Mouse (Mus musculus) midbrain, postnatal 0 days (tissue): ENCODE results near the gene Ermap. TPM values are rescaled to one million over a fixed set of nuclear protein-coding genes. Genes with fewer than 3 reads are reported as not detected.

Experiments used
- ATAC-seq: fragments of 200-750 bp; cut with Nextera tagmentation; 2 replicates; pipeline ENCODE4 v1.8.0; 2017; ENCODE audit warnings: moderate number of reproducible peaks, mild to moderate bottlenecking, moderate TSS enrichment, moderate library complexity; ENCODE audit not compliant: low FRiP score
- DNase-seq: peaks from one replicate; pipeline ENCODE4 v3.0.0-alpha.2; 2015; ENCODE audit warnings: low spot score
- H3K27ac ChIP-seq: fragments of 300-500 bp; sonication (generic); 2 replicates; pipeline ENCODE4 v1.5.1; 2014; ENCODE audit warnings: low read depth, mild to moderate bottlenecking, low read length, mixed read lengths
- H3K27me3 ChIP-seq: fragments of 300-500 bp; sonication (generic); 2 replicates; pipeline ENCODE4 v1.6.1; 2014; ENCODE audit warnings: low read length, control low read depth, mixed read lengths; ENCODE audit not compliant: insufficient read depth
- H3K36me3 ChIP-seq: fragments of 300-500 bp; sonication (generic); 2 replicates; pipeline ENCODE4 v1.6.1; 2014; ENCODE audit warnings: low read length, control low read depth, mixed read lengths; ENCODE audit not compliant: insufficient read depth
- H3K4me1 ChIP-seq: fragments of 300-500 bp; sonication (generic); 2 replicates; pipeline ENCODE4 v1.6.1; 2014; ENCODE audit warnings: mild to moderate bottlenecking, control low read depth, antibody characterized with exemption, low read length, mixed read lengths; ENCODE audit not compliant: insufficient read depth
- H3K4me2 ChIP-seq: fragments of 300-500 bp; sonication (generic); 2 replicates; pipeline ENCODE4 v1.6.1; 2014; ENCODE audit warnings: low read depth, mild to moderate bottlenecking, low read length, mixed read lengths; ENCODE audit not compliant: poor library complexity, severe bottlenecking
- H3K4me3 ChIP-seq: fragments of 300-500 bp; sonication (generic); 2 replicates; pipeline ENCODE4 v1.5.1; 2014; ENCODE audit warnings: low read depth, mild to moderate bottlenecking, low read length, moderate library complexity
- H3K9ac ChIP-seq: fragments of 300-500 bp; sonication (generic); replicated peaks from 2 replicates; pipeline ENCODE4 v1.6.1; 2014; ENCODE audit warnings: mild to moderate bottlenecking, low read length, moderate library complexity, mixed read lengths; ENCODE audit not compliant: poor library complexity, severe bottlenecking
- H3K9me3 ChIP-seq: fragments of 300-500 bp; sonication (generic); 2 replicates; pipeline ENCODE4 v1.6.1; 2016; ENCODE audit warnings: low read length, control low read depth
- CTCF ChIP-seq: IDR thresholded peaks from 2 replicates; pipeline ENCODE4 v1.5.1; 2016; ENCODE audit warnings: antibody characterized with exemption, mild to moderate bottlenecking
- WGBS: fragments of 180-500 bp; shearing (Covaris S2); extraction: QIAGEN DNeasy Blood & Tissue Kit; methylation state at CpG from one replicate; pipeline ENCODE4 v1.1.7; 2014; 5-methylcytosine and 5-hydroxymethylcytosine counted together
- polyA plus RNA-seq: library from polyadenylated mRNA; unstranded; fragments of >200 nt; fragmentation: Nextera tagmentation; extraction: Ambion mirVana; gene quantifications from 2 replicates; pipeline ENCODE4 v1.2.1, GENCODE M21; 2015
- total RNA-seq: library from RNA; depleted of rRNA; stranded (reverse); fragments of >200 nt; gene quantifications from 2 replicates; pipeline ENCODE4 v1.2.3, GENCODE M21; 2014

Ermap gene
- total and polyA plus RNA-seq, 2 experiments from 2014 or later: 0.31 to 0.33 TPM

DNA sequence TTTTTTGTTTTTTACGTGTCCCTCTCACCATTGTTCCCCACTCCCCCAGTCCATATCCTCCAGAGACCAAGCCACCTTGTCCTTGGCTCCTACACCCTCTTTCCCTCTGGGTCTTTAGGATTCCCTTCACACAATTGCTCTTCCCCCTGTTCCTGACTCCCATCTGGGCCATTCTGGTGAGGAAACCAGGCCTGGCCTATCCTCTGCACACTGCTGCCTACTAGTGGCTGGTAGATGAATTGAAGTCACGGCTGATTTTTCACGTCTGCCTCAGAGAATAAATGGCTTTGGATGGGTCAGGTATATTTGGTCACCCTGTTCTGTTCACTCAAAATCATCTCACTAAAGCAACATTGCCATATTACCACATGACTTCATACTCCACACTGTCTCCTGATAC, 49.7 kb downstream of the Ermap start:
- WGBS: 47% methylated on average over 3 of the region's 3 CpGs
- no peak for ATAC-seq
- Histone ChIP-seq H3K4me1 (no peaks in the 10 kb centered on the region; the same call in 1 of the 2 replicates), H3K27me3 (no peaks in the 10 kb centered on the region), H3K9ac (no peak overlapping the region), H3K9me3 (no peaks in the 10 kb centered on the region), H3K4me3 (no peak overlapping the region), H3K27ac (no peak overlapping the region), H3K36me3 (peaks cover 6% of the 10 kb centered on the region), H3K4me2 (no peak overlapping the region)
- no peak for DNase-seq
- peak; percentile 70 for TF ChIP-seq CTCF

DNA sequence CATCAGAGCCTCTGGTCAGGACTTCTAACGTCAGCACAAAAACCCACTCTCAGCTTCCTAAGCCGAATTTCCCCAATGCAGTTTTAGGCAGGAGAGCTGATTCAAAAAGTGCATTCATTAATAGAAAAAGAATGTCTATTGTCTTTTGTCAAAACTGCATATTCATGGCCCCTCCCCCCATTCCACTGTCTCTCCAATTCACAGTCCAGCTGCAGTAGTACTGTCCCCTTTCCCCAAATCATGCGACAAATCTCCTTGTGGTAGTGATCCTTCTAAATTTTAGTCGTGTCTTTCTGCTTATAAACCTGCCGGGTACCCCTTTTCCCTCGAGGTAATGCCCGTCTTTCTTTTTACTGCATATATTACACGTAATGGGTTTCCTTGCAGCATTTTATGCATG, 51.0 kb downstream of the Ermap start:
- no peaks in the 10 kb centered on the region for H3K9me3 ChIP-seq
- no peaks in the 10 kb centered on the region; the same call in 1 of the 2 replicates for H3K4me1 ChIP-seq
- 0 out of 2 replicates have a peak overlapping the region, but pooled peaks have one; percentile 7 for H3K27ac ChIP-seq
- peak overlapping the region; percentile 49 for H3K4me2 ChIP-seq
- 0 out of 2 replicates have a peak overlapping the region, but pooled peaks have one; percentile 37 for H3K9ac ChIP-seq
- no peak for TF ChIP-seq CTCF
- peak overlapping the region; percentile 24 for H3K4me3 ChIP-seq
- H3K36me3 ChIP-seq: peaks cover 15% of the 10 kb centered on the region
- H3K27me3 ChIP-seq: no peaks in the 10 kb centered on the region
- DNase-seq (no peak), ATAC-seq (no peak)
- 40% methylated on average over 8 of the region's 8 CpGs for WGBS

DNA sequence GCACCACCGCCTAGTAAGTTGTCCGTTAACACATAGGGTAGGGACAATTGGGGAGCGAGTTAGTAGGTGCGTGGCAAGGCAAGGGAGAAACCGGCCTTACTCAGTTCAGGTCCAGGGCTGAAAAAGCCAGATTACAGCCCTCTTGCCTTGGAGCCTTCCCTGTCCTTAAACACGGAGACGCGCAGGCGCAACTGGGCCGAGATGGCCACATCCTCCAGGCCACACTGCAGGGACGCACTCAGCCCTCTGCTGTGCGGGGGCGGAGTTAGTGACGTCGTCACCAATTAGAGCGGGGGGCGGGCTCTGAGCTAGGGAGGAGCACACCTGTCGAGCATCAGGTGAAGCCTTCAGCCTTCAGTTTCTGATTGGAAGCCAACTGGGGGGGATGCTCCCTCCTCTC, 51.6 kb downstream of the Ermap start:
- no peaks in the 10 kb centered on the region; the same call in 1 of the 2 replicates for H3K4me1 ChIP-seq
- ATAC-seq (peak; percentile 90), DNase-seq (peak; percentile 89)
- peak overlapping the region; percentile 49 for H3K4me2 ChIP-seq
- peak overlapping the region; percentile 24 for H3K4me3 ChIP-seq
- 0 out of 2 replicates have a peak, but pooled peaks have one; percentile 5 for TF ChIP-seq CTCF
- H3K9ac ChIP-seq: peak overlapping the region; percentile 37; the same call in 1 of the 2 replicates
- peaks cover 19% of the 10 kb centered on the region for H3K36me3 ChIP-seq
- H3K27me3 ChIP-seq: no peaks in the 10 kb centered on the region
- 9% methylated on average over 18 of the region's 18 CpGs for WGBS
- peak overlapping the region; percentile 51 for H3K27ac ChIP-seq
- no peaks in the 10 kb centered on the region for H3K9me3 ChIP-seq

DNA sequence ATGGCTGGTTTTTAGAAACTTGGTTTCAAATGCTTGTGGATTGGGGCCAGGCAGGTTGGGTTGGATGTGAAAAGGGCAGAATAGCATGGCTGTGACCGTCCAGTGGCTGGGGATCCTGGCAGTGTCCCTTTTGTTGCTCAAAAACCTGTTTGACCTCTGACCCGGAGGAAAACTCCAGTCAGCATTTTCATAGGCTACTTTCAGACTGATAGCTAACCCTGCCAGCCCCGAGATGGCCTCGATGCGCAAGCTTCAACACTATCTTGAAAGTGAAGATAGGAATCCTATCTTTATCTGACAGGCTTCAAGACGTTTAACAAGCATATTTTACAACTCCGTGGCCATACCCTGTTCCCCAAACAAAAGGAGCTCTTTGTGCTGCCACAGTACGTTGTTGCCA, 52.5 kb downstream of the Ermap start:
- Histone ChIP-seq H3K27me3 (no peaks in the 10 kb centered on the region), H3K4me2 (no peak overlapping the region), H3K4me3 (no peak overlapping the region), H3K4me1 (no peaks in the 10 kb centered on the region; the same call in 1 of the 2 replicates), H3K36me3 (peaks cover 24% of the 10 kb centered on the region), H3K9me3 (no peaks in the 10 kb centered on the region), H3K27ac (0 out of 2 replicates have a peak overlapping the region, but pooled peaks have one; percentile 38), H3K9ac (no peak overlapping the region)
- no peak for DNase-seq
- no peak for ATAC-seq
- WGBS: 63% methylated on average over 8 of the region's 8 CpGs
- no peak for TF ChIP-seq CTCF

- TF ChIP-seq CTCF: no peak
- no peak overlapping the region for H3K9ac ChIP-seq
- no peaks in the 10 kb centered on the region for H3K27me3 ChIP-seq
- H3K9me3 ChIP-seq: no peaks in the 10 kb centered on the region
- no peaks in the 10 kb centered on the region; the same call in 1 of the 2 replicates for H3K4me1 ChIP-seq
- H3K4me3 ChIP-seq: no peak overlapping the region
- no peak overlapping the region for H3K27ac ChIP-seq
- no peak for DNase-seq
- no peak overlapping the region for H3K4me2 ChIP-seq
- WGBS: 94% methylated on average over 13 of the region's 13 CpGs
- H3K36me3 ChIP-seq: peaks cover 35% of the 10 kb centered on the region
- ATAC-seq: no peak
These were observed 56.0 kb downstream of the Ermap start for GRCm38 (mm10) chr4:119133860-119134259.

- TF ChIP-seq CTCF: no peak
- Histone ChIP-seq H3K9ac (no peak overlapping the region), H3K4me1 (no peaks in the 10 kb centered on the region), H3K4me2 (no peak overlapping the region), H3K27ac (no peak overlapping the region), H3K27me3 (no peaks in the 10 kb centered on the region), H3K9me3 (no peaks in the 10 kb centered on the region), H3K36me3 (peaks cover 35% of the 10 kb centered on the region), H3K4me3 (no peak overlapping the region)
- no peak for ATAC-seq
- WGBS: 94% methylated on average over 13 of the region's 13 CpGs
- DNase-seq: no peak
These were observed 56.5 kb downstream of the Ermap start for GRCm38 (mm10) chr4:119133306-119133705.
